Mouse (Mus musculus): ENCODE measurements around the gene Prss50.
"Not testable (repeated sequence)": the region's sequence is repeated elsewhere in the genome, so short reads cannot be mapped to it uniquely, and the experiment has no call there.

- TF ChIP-seq CTCF (IDR thresholded peaks at IDR 0.05 in 2 of 3, conservative IDR thresholded peaks at IDR 0.05 in 1 of 3; ENCODE audit: control insufficient read depth in 1 of 3, insufficient read depth in 1 of 3, low read depth in 2 of 3, low read length in 3 of 3, poor library complexity in 1 of 3, severe bottlenecking in 1 of 3); USF2 (IDR thresholded peaks at IDR 0.05; ENCODE audit: borderline replicate concordance in 1 of 2, insufficient read depth in 1 of 2, low read depth in 1 of 2, low read length in 2 of 2); RAD21 (IDR thresholded peaks at IDR 0.05; ENCODE audit: low read depth, low read length); MAX (IDR thresholded peaks at IDR 0.05; ENCODE audit: low read length); EP300 (IDR thresholded peaks at IDR 0.05; ENCODE audit: low read depth in 1 of 2, low read length in 2 of 2); MAFK (IDR thresholded peaks at IDR 0.05; ENCODE audit: borderline replicate concordance, low read depth, low read length); ZNF384 (IDR thresholded peaks at IDR 0.05; ENCODE audit: low read depth, low read length); POLR2A (IDR thresholded peaks at IDR 0.05; ENCODE audit: control insufficient read depth in 1 of 2, insufficient read depth in 1 of 2, low read depth in 1 of 2, low read length in 2 of 2, poor library complexity in 1 of 2); RCOR1 (IDR thresholded peaks at IDR 0.05; ENCODE audit: low read depth, low read length); E2F4 (IDR thresholded peaks at IDR 0.05; ENCODE audit: borderline replicate concordance, low read depth, low read length): not testable (repeated sequence)
Measured at GRCm38 (mm10) chr9:110820546-110820945, 37.2 kb upstream of the Prss50 start.
